Mouse (Mus musculus): ENCODE measurements around the gene Sesn3. TPM values are rescaled to one million over a fixed set of nuclear protein-coding genes. Genes with fewer than 3 reads are reported as not detected.

The Sesn3 gene
- polyA plus RNA-seq, 1 experiment from 2014 or later, result 8.2 TPM

GRCm38 (mm10) chr9:14261150-14261549 lies 13.7 kb upstream of the Sesn3 start:
- Histone ChIP-seq H3K27ac (replicated peaks) (no peak overlapping the region), H3K27me3 (ENCODE audit: control insufficient read depth, insufficient read depth, low read length) (no peaks in the 10 kb centered on the region), H3K4me2 (replicated peaks; ENCODE audit: low read depth) (no peak overlapping the region), H3K9me3 (ENCODE audit: control insufficient read depth, low read length) (no peaks in the 10 kb centered on the region), H3K36me3 (ENCODE audit: control insufficient read depth, insufficient read depth, low read length) (no peaks in the 10 kb centered on the region), H3K4me3 (ENCODE audit: low read depth, low read length) (no peak overlapping the region), H3K9ac (ENCODE audit: low read length) (no peak overlapping the region), H3K4me1 (replicated peaks; ENCODE audit: control insufficient read depth, insufficient read depth) (no peaks in the 10 kb centered on the region)
- WGBS, result 29% methylated on average over 3 of the region's 3 CpGs
- DNase-seq (ENCODE audit: low spot score), result no peak
- no peak for ATAC-seq (ENCODE audit: low FRiP score, low TSS enrichment)
- no peak for TF ChIP-seq CTCF (IDR thresholded peaks at IDR 0.05; ENCODE audit: low read depth)
- TF ChIP-seq EP300 (optimal IDR thresholded peaks at IDR 0.05), result no peak

DNA sequence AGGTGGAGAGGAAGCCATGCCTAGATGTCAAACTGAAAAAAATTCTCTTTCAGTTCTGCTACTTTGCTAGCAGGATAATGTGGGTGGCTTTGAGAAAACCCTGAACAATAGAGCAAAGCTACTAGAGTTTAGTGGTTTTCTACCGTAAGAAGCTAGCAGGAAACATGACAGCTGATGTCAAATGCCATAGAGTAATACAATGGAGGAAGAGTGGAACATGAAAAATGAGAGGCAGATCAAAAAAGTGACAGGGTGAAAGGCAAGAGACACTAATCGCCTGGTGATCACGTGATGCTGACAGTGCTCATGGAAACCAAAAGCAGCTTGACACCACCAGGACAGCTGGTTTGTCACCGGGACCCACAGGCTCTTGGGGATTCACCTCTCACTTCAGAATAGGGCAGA lies 12.3 kb upstream of the Sesn3 start:
- Histone ChIP-seq H3K4me2 (replicated peaks; ENCODE audit: low read depth) (no peak overlapping the region), H3K9me3 (ENCODE audit: control insufficient read depth, low read length) (no peaks in the 10 kb centered on the region), H3K27ac (replicated peaks) (no peak overlapping the region), H3K9ac (ENCODE audit: low read length) (no peak overlapping the region), H3K36me3 (ENCODE audit: control insufficient read depth, insufficient read depth, low read length) (no peaks in the 10 kb centered on the region), H3K27me3 (ENCODE audit: control insufficient read depth, insufficient read depth, low read length) (no peaks in the 10 kb centered on the region), H3K4me1 (replicated peaks; ENCODE audit: control insufficient read depth, insufficient read depth) (no peaks in the 10 kb centered on the region), H3K4me3 (ENCODE audit: low read depth, low read length) (no peak overlapping the region)
- TF ChIP-seq CTCF (IDR thresholded peaks at IDR 0.05; ENCODE audit: low read depth) (no peak), EP300 (optimal IDR thresholded peaks at IDR 0.05) (no peak)
- ATAC-seq (ENCODE audit: low FRiP score, low TSS enrichment), result no peak
- WGBS, result 70% methylated on average over 4 of the region's 4 CpGs
- DNase-seq (ENCODE audit: low spot score), result no peak

DNA sequence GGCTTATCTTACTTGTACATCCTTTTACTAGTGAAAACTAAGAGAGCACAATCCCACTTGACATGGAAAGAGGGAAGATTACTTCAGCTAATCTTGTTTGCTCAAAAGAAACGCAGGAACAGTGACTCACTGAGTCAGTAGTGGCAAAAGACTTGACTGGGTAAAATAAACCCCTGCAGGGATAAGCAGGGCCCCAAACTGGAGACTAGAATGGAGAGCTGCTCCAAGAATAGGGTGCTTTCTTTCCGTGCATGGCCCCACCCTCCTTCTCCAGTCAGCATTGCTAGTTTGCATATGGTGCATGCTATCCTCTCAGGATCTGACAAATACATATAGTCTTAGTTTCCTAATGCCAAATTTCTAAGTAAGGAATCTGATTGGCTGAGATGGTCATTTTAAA lies 8.4 kb upstream of the Sesn3 start:
- H3K4me1 ChIP-seq (replicated peaks; ENCODE audit: control insufficient read depth, insufficient read depth), result no peaks in the 10 kb centered on the region
- no peaks in the 10 kb centered on the region for H3K9me3 ChIP-seq (ENCODE audit: control insufficient read depth, low read length)
- H3K27ac ChIP-seq (replicated peaks), result no peak overlapping the region
- peak; percentile 73 for ATAC-seq (ENCODE audit: low FRiP score, low TSS enrichment)
- H3K9ac ChIP-seq (ENCODE audit: low read length), result no peak overlapping the region
- no peaks in the 10 kb centered on the region for H3K36me3 ChIP-seq (ENCODE audit: control insufficient read depth, insufficient read depth, low read length)
- no peak overlapping the region for H3K4me2 ChIP-seq (replicated peaks; ENCODE audit: low read depth)
- H3K27me3 ChIP-seq (ENCODE audit: control insufficient read depth, insufficient read depth, low read length), result no peaks in the 10 kb centered on the region
- TF ChIP-seq CTCF (IDR thresholded peaks at IDR 0.05; ENCODE audit: low read depth) (no peak), EP300 (optimal IDR thresholded peaks at IDR 0.05) (no peak)
- WGBS, result 13% methylated on average over 2 of the region's 2 CpGs
- no peak for DNase-seq (ENCODE audit: low spot score)
- no peak overlapping the region for H3K4me3 ChIP-seq (ENCODE audit: low read depth, low read length)

- Histone ChIP-seq H3K4me1 (replicated peaks; ENCODE audit: control insufficient read depth, insufficient read depth) (no peaks in the 10 kb centered on the region), H3K9me3 (ENCODE audit: control insufficient read depth, low read length) (no peaks in the 10 kb centered on the region), H3K4me3 (ENCODE audit: low read depth, low read length) (no peak overlapping the region), H3K27ac (replicated peaks) (no peak overlapping the region), H3K36me3 (ENCODE audit: control insufficient read depth, insufficient read depth, low read length) (no peaks in the 10 kb centered on the region), H3K4me2 (replicated peaks; ENCODE audit: low read depth) (no peak overlapping the region), H3K9ac (ENCODE audit: low read length) (no peak overlapping the region), H3K27me3 (ENCODE audit: control insufficient read depth, insufficient read depth, low read length) (no peaks in the 10 kb centered on the region)
- no peak for DNase-seq (ENCODE audit: low spot score)
- TF ChIP-seq CTCF (IDR thresholded peaks at IDR 0.05; ENCODE audit: low read depth), result no peak
- no peak for TF ChIP-seq EP300 (optimal IDR thresholded peaks at IDR 0.05)
- 71% methylated on average over 2 of the region's 2 CpGs for WGBS
- no peak for ATAC-seq (ENCODE audit: low FRiP score, low TSS enrichment)
These were observed 6.3 kb upstream of the Sesn3 start for GRCm38 (mm10) chr9:14268578-14268977.

GRCm38 (mm10) chr9:14272921-14273320 lies 1.9 kb upstream of the Sesn3 start:
- no peaks in the 10 kb centered on the region for H3K4me1 ChIP-seq (replicated peaks; ENCODE audit: control insufficient read depth, insufficient read depth)
- H3K27me3 ChIP-seq (ENCODE audit: control insufficient read depth, insufficient read depth, low read length), result no peaks in the 10 kb centered on the region
- no peaks in the 10 kb centered on the region for H3K9me3 ChIP-seq (ENCODE audit: control insufficient read depth, low read length)
- DNase-seq (ENCODE audit: low spot score), result no peak
- no peak for ATAC-seq (ENCODE audit: low FRiP score, low TSS enrichment)
- H3K9ac ChIP-seq (ENCODE audit: low read length), result no peak overlapping the region
- no peak overlapping the region for H3K27ac ChIP-seq (replicated peaks)
- TF ChIP-seq EP300 (optimal IDR thresholded peaks at IDR 0.05) (no peak), CTCF (IDR thresholded peaks at IDR 0.05; ENCODE audit: low read depth) (no peak)
- WGBS, result 47% methylated on average over 1 of the region's 1 CpGs
- H3K4me2 ChIP-seq (replicated peaks; ENCODE audit: low read depth), result no peak overlapping the region
- no peaks in the 10 kb centered on the region for H3K36me3 ChIP-seq (ENCODE audit: control insufficient read depth, insufficient read depth, low read length)
- H3K4me3 ChIP-seq (ENCODE audit: low read depth, low read length), result no peak overlapping the region

DNA sequence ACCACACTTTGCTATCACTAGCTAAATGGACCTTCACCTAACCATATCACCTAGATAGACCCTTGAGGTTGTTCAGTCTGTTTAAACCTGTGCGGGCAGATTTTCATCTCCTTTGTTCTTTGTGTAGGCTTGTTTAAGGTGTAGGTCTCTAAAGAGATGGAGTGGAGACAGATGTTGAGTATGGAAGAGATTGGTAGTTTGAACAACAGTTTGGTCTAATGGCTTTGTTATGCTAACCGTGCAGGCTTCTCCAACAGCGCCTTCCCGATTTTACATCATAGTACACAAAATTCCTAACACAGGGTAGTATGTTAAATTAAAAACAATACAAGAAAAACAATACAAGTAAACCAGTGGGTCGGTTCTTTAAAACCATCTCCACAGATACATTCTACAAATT lies 281 bp upstream of the Sesn3 start:
- no peaks in the 10 kb centered on the region for H3K9me3 ChIP-seq (ENCODE audit: control insufficient read depth, low read length)
- no peaks in the 10 kb centered on the region for H3K4me1 ChIP-seq (replicated peaks; ENCODE audit: control insufficient read depth, insufficient read depth)
- no peak for TF ChIP-seq CTCF (IDR thresholded peaks at IDR 0.05; ENCODE audit: low read depth)
- no peak for TF ChIP-seq EP300 (optimal IDR thresholded peaks at IDR 0.05)
- 44% methylated on average over 5 of the region's 5 CpGs for WGBS
- no peak overlapping the region for H3K4me3 ChIP-seq (ENCODE audit: low read depth, low read length)
- H3K9ac ChIP-seq (ENCODE audit: low read length), result no peak overlapping the region
- no peaks in the 10 kb centered on the region for H3K27me3 ChIP-seq (ENCODE audit: control insufficient read depth, insufficient read depth, low read length)
- H3K27ac ChIP-seq (replicated peaks), result peak overlapping the region; percentile 94
- H3K4me2 ChIP-seq (replicated peaks; ENCODE audit: low read depth), result peak overlapping the region; percentile 67
- no peak for DNase-seq (ENCODE audit: low spot score)
- ATAC-seq (ENCODE audit: low FRiP score, low TSS enrichment), result no peak
- H3K36me3 ChIP-seq (ENCODE audit: control insufficient read depth, insufficient read depth, low read length), result no peaks in the 10 kb centered on the region
